ENCODE assay signal across 25 mouse cellular contexts in genomic region chr15:84458983-84459382, GRCm38 (mm10).
"Had no signal": no experiment of that assay in that cellular context is flagged by ENCODE, and none has a peak within 500 bp of the region (broad histone marks: within the 10 kb centered on the region; RNA-seq: fewer than 3 reads in every experiment).

No protein-coding gene starts in this region.

- H3K27ac ChIP-seq: heart, adult 2 months; heart, embryonic 13.5 days; heart, embryonic 15.5 days; hindbrain, embryonic 13.5 days; hindbrain, embryonic 15.5 days; hindbrain, postnatal 0 days; kidney, embryonic 15.5 days; kidney, postnatal 0 days; limb, embryonic 13.5 days; limb, embryonic 15.5 days had no signal

- H3K9me3 ChIP-seq: heart, embryonic 15.5 days; hindbrain, embryonic 13.5 days; hindbrain, embryonic 15.5 days; kidney, embryonic 15.5 days; limb, embryonic 13.5 days; limb, embryonic 15.5 days had no signal

- H3K27me3 ChIP-seq: heart, embryonic 15.5 days; hindbrain, embryonic 13.5 days; hindbrain, embryonic 15.5 days; kidney, embryonic 15.5 days; limb, embryonic 13.5 days; limb, embryonic 15.5 days had no signal

- ATAC-seq: hindbrain, postnatal 0 days; intestine, embryonic 16.5 days had no signal

- H3K4me2 ChIP-seq: heart, embryonic 11.5 days; heart, embryonic 13.5 days; heart, embryonic 15.5 days; hindbrain, embryonic 13.5 days; hindbrain, embryonic 15.5 days; kidney, embryonic 15.5 days; limb, embryonic 13.5 days; limb, embryonic 15.5 days had no signal

- H3K9ac ChIP-seq: heart, embryonic 13.5 days; heart, embryonic 15.5 days; hindbrain, embryonic 13.5 days; hindbrain, embryonic 15.5 days; kidney, embryonic 15.5 days; limb, embryonic 13.5 days; limb, embryonic 15.5 days had no signal

- H3K4me1 ChIP-seq: heart, embryonic 13.5 days; heart, embryonic 15.5 days; hindbrain, embryonic 13.5 days; hindbrain, embryonic 15.5 days; limb, embryonic 13.5 days; limb, embryonic 15.5 days had no signal

- H3K4me3 ChIP-seq: heart, adult 2 months; heart, embryonic 13.5 days; heart, embryonic 15.5 days; hindbrain, embryonic 13.5 days; hindbrain, embryonic 15.5 days; kidney, embryonic 15.5 days; limb, embryonic 13.5 days; limb, embryonic 15.5 days had no signal

- DNase-seq: gastrocnemius, postnatal 14 days; gastrocnemius, postnatal 36 days; heart, adult 11 months; heart, adult 2 months; heart, postnatal 14 days; heart, postnatal 36 days; kidney, adult 11 months; kidney, adult 2 months; kidney, adult 9 months; kidney, postnatal 14 days; kidney, postnatal 36 days; layer of hippocampus, adult 9-11 months; layer of hippocampus, postnatal 36 days; left cerebral cortex, postnatal 4 days had no signal

- H3K36me3 ChIP-seq: heart, embryonic 13.5 days; heart, embryonic 15.5 days; hindbrain, embryonic 13.5 days; hindbrain, embryonic 15.5 days; kidney, embryonic 15.5 days; limb, embryonic 13.5 days; limb, embryonic 15.5 days had no signal
